Mouse (Mus musculus) hindbrain, postnatal 0 days (tissue): Measurements from ENCODE around the gene Lin9. TPM values are rescaled to one million over a fixed set of nuclear protein-coding genes. Genes with fewer than 3 reads are reported as not detected.
"Not testable (repeated sequence)": the region's sequence is repeated elsewhere in the genome, so short reads cannot be mapped to it uniquely, and the experiment has no call there.

Source experiments
- ATAC-seq: fragments of 200-750 bp; cut with Nextera tagmentation; 2 replicates; pipeline ENCODE4 v1.8.0; 2017; ENCODE audit warnings: mild to moderate bottlenecking, moderate TSS enrichment, moderate library complexity
- DNase-seq: peaks from one replicate; pipeline ENCODE4 v3.0.0-alpha.2; 2015; ENCODE audit warnings: low spot score
- H3K27ac ChIP-seq: fragments of 300-500 bp; sonication (generic); 2 replicates; pipeline ENCODE4 v1.5.1; 2014; ENCODE audit warnings: mild to moderate bottlenecking
- H3K27me3 ChIP-seq: fragments of 300-500 bp; sonication (generic); 2 replicates; pipeline ENCODE4 v1.6.1; 2014; ENCODE audit warnings: low read length, mixed read lengths; ENCODE audit not compliant: insufficient read depth
- H3K36me3 ChIP-seq: fragments of 300-500 bp; sonication (generic); 2 replicates; pipeline ENCODE4 v1.6.1; 2014; ENCODE audit warnings: low read length, mixed read lengths; ENCODE audit not compliant: insufficient read depth
- H3K4me1 ChIP-seq: fragments of 300-500 bp; sonication (generic); 2 replicates; pipeline ENCODE4 v1.6.1; 2014; ENCODE audit warnings: antibody characterized with exemption, low read length, mixed read lengths; ENCODE audit not compliant: insufficient read depth
- H3K4me2 ChIP-seq: fragments of 300-500 bp; sonication (generic); 2 replicates; pipeline ENCODE4 v1.6.1; 2014; ENCODE audit warnings: low read depth, mild to moderate bottlenecking, low read length, moderate library complexity, mixed read lengths
- H3K4me3 ChIP-seq: fragments of 300-500 bp; sonication (generic); 2 replicates; pipeline ENCODE4 v1.5.1; 2014; ENCODE audit warnings: low read length
- H3K9ac ChIP-seq: fragments of 300-500 bp; sonication (generic); replicated peaks from 2 replicates; pipeline ENCODE4 v1.6.1; 2014; ENCODE audit warnings: mild to moderate bottlenecking, low read length, moderate library complexity, mixed read lengths
- H3K9me3 ChIP-seq: fragments of 300-500 bp; sonication (generic); 2 replicates; pipeline ENCODE4 v1.6.1; 2016; ENCODE audit warnings: low read length, mixed read lengths
- CTCF ChIP-seq: IDR thresholded peaks from 2 replicates; pipeline ENCODE4 v1.5.1; 2016; ENCODE audit warnings: antibody characterized with exemption, control low read depth, low read depth
- WGBS: fragments of 180-500 bp; shearing (Covaris S2); extraction: QIAGEN DNeasy Blood & Tissue Kit; methylation state at CpG from one replicate; pipeline ENCODE4 v1.1.7; 2014; 5-methylcytosine and 5-hydroxymethylcytosine counted together
- polyA plus RNA-seq: library from polyadenylated mRNA; unstranded; fragments of >200 nt; fragmentation: Nextera tagmentation; extraction: Ambion mirVana; gene quantifications from 2 replicates; pipeline ENCODE4 v1.2.1, GENCODE M21; 2015
- total RNA-seq: library from RNA; depleted of rRNA; stranded (reverse); fragments of >200 nt; gene quantifications from 2 replicates; pipeline ENCODE4 v1.2.3, GENCODE M21; 2014

Gene Lin9
- total and polyA plus RNA-seq, 2 experiments from 2014 or later = 4.4 to 11.8 TPM

- 91% methylated on average over 3 of the region's 3 CpGs for WGBS
- H3K4me3 ChIP-seq = no peak overlapping the region
- no peak for TF ChIP-seq CTCF
- ATAC-seq = no peak
- H3K36me3 ChIP-seq = no peaks in the 10 kb centered on the region
- H3K27ac ChIP-seq = no peak overlapping the region
- H3K4me1 ChIP-seq = no peaks in the 10 kb centered on the region
- H3K27me3 ChIP-seq = no peaks in the 10 kb centered on the region
- no peaks in the 10 kb centered on the region for H3K9me3 ChIP-seq
- no peak for DNase-seq
- no peak overlapping the region for H3K9ac ChIP-seq
- H3K4me2 ChIP-seq = no peak overlapping the region
Measured at GRCm38 (mm10) chr1:180616762-180617161, 24.2 kb upstream of the Lin9 start.

DNA sequence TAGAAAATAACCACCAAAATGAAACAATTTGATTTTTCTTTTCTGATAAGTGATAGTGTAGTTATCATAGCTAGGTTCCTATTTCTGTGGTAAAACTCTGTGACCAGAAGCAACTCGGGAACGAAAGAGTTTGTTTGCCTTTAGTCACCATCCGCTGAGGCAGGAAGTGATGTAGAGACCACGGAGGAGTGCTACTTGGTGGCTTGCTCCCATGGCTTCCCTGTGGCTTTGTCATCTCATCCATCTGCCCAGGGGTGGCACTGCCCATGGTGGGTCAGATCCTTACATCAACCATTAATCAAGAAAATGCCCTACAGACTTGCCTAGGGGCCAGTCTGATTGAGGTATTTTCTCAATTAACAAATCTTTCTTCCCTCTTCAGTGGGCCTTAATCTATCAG, 18.6 kb upstream of the Lin9 start:
- ATAC-seq (no peak), DNase-seq (no peak)
- H3K27me3 ChIP-seq = no peaks in the 10 kb centered on the region
- no peak overlapping the region for H3K4me2 ChIP-seq
- no peak overlapping the region for H3K4me3 ChIP-seq
- H3K27ac ChIP-seq = no peak overlapping the region
- no peaks in the 10 kb centered on the region for H3K9me3 ChIP-seq
- H3K36me3 ChIP-seq = no peaks in the 10 kb centered on the region
- 87% methylated on average over 4 of the region's 4 CpGs for WGBS
- no peaks in the 10 kb centered on the region for H3K4me1 ChIP-seq
- TF ChIP-seq CTCF = no peak
- H3K9ac ChIP-seq = no peak overlapping the region

- Histone ChIP-seq H3K4me3 (no peak overlapping the region), H3K27ac (no peak overlapping the region), H3K36me3 (no peaks in the 10 kb centered on the region), H3K27me3 (no peaks in the 10 kb centered on the region), H3K9me3 (no peaks in the 10 kb centered on the region), H3K4me2 (no peak overlapping the region), H3K9ac (no peak overlapping the region), H3K4me1 (no peaks in the 10 kb centered on the region)
- DNase-seq (no peak), ATAC-seq (no peak)
- WGBS = 90% methylated on average over 2 of the region's 2 CpGs
- peak; percentile 42 for TF ChIP-seq CTCF
Measured at GRCm38 (mm10) chr1:180623911-180624310, 17.0 kb upstream of the Lin9 start.

DNA sequence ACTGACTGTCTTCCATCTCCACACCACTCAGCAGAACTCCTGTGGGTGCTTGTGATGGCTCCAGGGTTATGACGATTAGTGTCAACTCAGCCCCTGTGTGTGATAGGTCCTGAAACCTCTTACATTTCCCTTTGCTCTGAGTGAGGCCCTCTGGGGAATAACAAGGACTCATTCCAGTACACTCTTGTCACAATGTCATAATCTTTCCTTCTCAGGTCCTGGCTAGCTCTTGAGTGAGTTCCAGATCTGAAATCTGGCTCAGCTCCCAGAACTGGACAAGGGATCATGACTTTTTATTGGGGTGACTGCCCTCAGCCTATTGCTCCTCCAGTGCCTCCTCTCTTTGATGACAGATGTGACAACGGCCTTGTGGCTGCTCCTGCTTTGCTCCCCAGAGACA, 14.8 kb upstream of the Lin9 start:
- ATAC-seq = no peak
- Histone ChIP-seq H3K27me3 (no peaks in the 10 kb centered on the region), H3K36me3 (no peaks in the 10 kb centered on the region), H3K4me2 (no peak overlapping the region), H3K4me3 (no peak overlapping the region), H3K9ac (no peak overlapping the region), H3K9me3 (no peaks in the 10 kb centered on the region), H3K4me1 (no peaks in the 10 kb centered on the region), H3K27ac (no peak overlapping the region)
- WGBS = 62% methylated on average over 2 of the region's 2 CpGs
- no peak for DNase-seq
- TF ChIP-seq CTCF = no peak

DNA sequence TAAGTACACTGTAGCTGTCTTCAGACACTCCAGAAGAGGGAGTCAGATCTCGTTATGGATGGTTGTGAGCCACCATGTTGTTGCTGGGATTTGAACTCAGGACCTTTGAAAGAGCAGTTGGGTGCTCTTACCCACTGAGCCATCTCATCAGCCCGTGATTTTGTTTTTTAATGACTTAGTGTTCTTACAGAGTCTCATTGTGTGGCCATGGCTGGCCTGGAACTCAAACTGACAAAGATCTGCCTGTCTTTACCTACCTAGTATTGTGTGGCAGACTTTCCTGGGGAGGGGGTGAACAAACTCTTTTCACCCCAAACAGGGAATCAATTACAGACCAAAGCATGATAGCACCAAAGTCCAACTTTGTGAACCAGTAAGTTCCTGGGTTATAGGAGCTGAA, 3.2 kb upstream of the Lin9 start:
- not testable (repeated sequence) for ATAC-seq, H3K4me3 ChIP-seq, DNase-seq, H3K9me3 ChIP-seq, H3K9ac ChIP-seq, H3K36me3 ChIP-seq, H3K4me2 ChIP-seq, H3K27me3 ChIP-seq, H3K4me1 ChIP-seq, H3K27ac ChIP-seq
- 88% methylated on average over 2 of the region's 2 CpGs for WGBS

DNA sequence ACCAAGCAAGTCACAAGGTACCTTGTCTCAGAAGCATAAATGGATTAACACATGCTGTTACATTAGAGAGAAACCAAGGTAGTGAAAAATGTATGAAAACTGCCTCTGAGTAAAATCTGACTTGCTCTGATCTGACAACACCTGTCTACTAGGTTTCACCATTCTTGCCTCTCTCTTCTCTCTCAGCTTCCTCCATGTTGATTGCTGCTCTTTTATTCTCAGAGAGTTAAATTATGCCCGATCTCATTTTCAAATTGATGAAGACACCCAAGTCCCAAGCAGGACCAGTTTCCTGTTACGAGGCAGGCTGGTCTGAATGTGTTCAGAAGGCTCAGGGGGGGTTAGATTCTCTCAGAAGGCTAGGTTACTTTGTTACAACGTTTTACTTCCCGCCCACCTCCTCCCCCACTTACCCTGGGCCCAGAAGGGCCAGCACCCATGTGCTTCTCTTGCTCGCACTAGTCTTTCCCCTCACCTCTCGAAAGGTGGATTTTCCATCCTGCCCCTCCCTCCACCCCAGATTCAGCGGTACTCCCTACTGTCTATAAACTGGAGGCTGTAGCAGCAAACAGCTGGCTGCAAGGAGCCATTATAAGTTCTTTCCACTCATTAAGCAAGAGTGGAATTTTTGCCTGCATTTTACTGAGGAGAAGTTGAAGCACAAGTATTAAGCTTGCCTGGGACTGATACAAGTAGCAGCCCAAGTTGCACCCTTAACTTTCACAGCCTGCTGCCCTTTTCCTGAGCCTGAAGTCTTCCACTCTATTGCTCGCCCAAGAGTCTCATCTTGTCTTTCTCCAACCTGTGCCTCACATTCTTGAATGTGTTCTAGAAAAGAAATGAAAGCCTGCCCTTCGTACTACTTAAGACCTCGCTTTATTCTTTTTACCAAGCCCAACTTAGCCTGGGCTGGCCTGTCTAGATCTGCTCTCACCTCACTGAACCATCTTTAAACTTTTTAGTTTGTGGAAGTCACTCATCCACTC, 1.2 kb upstream of the Lin9 start:
- DNase-seq = no peak

GRCm38 (mm10) chr1:180640605-180641125, 285 bp upstream of the Lin9 start:
- peaks cover 10% of the 10 kb centered on the region; the same call in 1 of the 2 replicates for H3K4me1 ChIP-seq
- DNase-seq = peak; percentile 36
- H3K9ac ChIP-seq = peak overlapping the region; percentile 87
- peak overlapping the region; percentile 78 for H3K27ac ChIP-seq
- H3K4me2 ChIP-seq = peak overlapping the region; percentile 97
- H3K4me3 ChIP-seq = peak overlapping the region; percentile 98
- H3K27me3 ChIP-seq = no peaks in the 10 kb centered on the region
- peak; percentile 79 for ATAC-seq
- H3K36me3 ChIP-seq = no peaks in the 10 kb centered on the region
- no peak for TF ChIP-seq CTCF
- WGBS = under 1% methylated on average over 42 of the region's 61 CpGs
- H3K9me3 ChIP-seq = no peaks in the 10 kb centered on the region

More for the DNA sequence above, 1.2 kb upstream of the Lin9 start:
- Histone ChIP-seq H3K27me3 (no peaks in the 10 kb centered on the region), H3K9me3 (no peaks in the 10 kb centered on the region), H3K4me3 (peak overlapping the region; percentile 98), H3K4me1 (peaks cover 10% of the 10 kb centered on the region; the same call in 1 of the 2 replicates), H3K27ac (peak overlapping the region; percentile 78; the same call in 1 of the 2 replicates), H3K36me3 (no peaks in the 10 kb centered on the region), H3K9ac (peak overlapping the region; percentile 87; the same call in 1 of the 2 replicates), H3K4me2 (peak overlapping the region; percentile 97)
- no peak for ATAC-seq
- WGBS = 48% methylated on average over 10 of the region's 10 CpGs
- no peak for TF ChIP-seq CTCF
